Mouse (Mus musculus) right cerebral cortex, postnatal 36 days (tissue): Measurements from ENCODE around the gene Parp16.

Experiments
- DNase-seq, 2 experiments: peaks; one replicate each; pipeline ENCODE4 v3.0.0; 2022; ENCODE audit warnings: low spot score in 2 of 2, mixed read lengths in 1 of 2

Gene Parp16

DNA sequence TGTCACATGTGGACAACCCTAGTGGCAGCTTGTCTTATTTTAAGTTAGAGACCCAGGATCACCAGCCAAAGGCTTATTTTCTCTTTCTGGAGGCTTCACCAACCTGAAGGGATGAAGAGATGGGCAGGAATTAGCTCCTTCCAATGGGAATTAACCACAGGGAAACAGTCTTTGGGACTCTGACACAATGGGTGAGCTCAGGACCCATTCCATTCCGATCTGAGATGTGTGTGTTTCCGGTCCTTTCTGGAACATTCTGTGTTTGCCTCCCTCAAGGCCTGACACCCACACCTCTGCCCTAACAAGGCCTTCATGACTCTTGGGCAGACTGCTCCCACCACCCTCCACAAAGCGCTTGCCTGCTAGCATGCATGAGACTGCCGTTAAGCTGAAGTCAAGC lies at the start of gene Parp16:
Gene Parp16, plus strand, starts transcription at position 301 of the 400 bp plus-strand sequence.
- no peak for DNase-seq

DNA sequence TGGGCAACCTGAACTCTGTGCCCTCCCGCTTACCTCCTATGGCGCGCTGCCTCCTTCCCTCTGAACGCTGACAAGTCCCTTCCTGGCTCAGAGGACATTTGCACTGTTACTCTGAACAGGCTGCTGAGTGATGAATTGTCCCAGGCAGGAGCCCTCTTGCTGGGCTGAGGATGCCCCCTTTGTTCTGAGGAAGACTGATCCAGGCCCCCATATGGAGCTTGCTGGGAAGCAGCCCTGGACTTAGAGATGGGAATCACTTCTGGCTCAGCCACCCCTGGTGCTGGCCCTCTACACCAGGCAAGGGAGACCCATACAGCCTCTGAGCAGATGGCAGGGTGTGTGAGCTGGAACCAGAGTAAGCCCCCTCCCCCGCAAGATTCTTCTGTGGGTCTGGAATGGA lies 49.2 kb upstream of the Parp16 start:
- DNase-seq = no peak

DNA sequence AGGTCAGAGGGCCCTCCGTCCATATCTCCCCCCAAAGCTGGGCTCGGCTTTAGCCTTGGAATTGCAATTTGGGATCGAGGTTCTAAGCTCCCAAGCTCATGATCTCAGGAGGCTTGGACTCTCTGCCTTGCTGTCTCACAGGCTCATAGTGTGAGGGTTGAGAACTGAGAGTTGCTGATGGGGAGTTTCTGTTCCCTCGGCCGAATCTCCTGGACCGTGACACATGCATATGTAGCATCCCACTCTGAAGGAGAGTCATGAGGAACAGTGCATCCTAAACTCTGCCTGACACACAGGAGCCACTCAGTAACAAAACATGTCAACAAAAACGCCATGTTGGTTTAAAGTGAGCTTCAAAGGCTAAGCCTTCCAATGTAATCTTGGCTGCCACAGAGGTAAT lies 46.6 kb upstream of the Parp16 start:
- no peak for DNase-seq

DNA sequence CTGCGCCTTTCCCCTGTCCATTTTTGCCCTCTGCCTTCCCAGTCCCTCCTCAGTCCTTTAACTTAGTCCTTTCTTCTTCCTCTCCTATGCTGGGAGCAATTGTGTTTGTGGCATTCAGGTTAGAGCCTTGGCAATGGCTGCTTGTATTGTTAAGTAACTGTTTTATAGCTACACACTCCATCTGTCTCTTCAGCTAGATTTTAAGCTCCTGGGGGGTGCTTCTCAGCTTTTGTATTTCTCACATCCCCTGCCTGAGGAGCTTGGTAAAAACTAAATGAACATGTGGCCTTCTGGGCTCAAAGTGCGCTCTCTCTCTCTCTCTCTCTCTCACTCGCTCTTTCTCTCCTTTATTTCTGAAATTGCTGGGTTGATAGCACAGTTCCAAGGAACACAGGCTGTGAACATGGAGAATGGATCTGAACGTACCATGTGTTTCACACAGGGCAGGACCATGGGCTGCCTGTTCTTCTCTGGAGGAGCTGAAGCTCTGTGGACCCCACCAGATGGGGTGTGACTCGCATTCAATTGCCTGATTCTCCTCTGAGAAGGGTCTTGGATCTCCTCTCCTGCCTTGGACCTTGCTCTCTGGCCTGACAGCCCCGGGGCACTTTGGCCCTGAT lies 42.3 kb upstream of the Parp16 start:
- DNase-seq = no peak

DNA sequence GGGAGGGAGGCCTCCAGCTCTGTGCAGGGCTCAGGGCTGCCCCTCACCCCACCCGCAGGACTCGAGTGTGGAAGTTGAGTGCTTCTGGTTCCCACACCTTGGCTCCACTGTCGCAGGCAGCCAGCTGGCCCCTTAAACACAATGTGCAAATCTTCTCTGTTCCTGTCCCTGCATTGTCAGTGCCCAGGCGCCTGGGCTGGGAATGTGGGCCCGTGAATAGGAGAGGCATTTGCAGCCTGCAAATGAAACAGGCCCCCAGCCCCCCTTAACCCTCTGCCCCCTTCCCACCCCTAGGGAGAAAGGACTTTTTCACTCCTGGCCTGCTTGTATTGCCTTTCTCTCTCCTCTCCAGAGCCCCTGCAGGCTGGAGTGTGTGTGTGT lies 41.8 kb upstream of the Parp16 start:
- DNase-seq = no peak

DNA sequence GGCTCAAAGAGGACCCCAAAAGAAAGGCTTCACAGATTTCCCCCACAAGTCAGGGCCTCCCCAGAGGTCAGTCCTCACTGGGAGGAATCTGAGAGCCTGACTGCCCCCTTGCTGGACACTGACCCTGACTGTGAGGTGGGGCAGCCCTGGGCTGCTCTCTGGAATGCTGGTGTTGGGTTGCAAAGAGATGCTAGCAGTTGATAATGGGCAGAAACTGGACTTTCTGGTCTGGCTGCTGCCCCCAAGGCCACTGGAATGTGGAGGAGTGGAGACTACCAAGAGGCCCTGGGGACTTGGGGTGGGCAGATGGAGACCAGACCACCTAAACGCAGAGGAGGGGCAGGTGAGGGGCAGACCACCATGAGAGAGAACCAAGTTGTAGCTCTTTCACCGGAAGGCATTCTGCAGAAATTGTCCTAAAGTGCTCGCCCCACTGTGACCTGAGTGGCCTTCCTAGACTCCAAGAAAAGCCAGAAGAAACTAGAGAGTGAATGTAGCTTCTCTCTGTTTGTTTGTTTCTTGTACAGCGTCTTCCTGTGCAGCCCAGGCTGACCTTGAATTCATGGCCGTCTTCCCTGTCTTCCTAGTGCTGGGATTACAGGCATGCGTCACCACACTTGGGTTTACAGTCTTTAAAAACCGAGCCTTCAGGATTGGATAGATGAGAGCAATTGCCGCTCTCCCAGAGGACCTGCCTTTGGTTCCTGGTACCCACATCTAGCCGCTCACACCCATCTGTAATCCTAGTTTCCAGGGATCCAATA lies 40.3 kb upstream of the Parp16 start:
- DNase-seq = no peak

DNA sequence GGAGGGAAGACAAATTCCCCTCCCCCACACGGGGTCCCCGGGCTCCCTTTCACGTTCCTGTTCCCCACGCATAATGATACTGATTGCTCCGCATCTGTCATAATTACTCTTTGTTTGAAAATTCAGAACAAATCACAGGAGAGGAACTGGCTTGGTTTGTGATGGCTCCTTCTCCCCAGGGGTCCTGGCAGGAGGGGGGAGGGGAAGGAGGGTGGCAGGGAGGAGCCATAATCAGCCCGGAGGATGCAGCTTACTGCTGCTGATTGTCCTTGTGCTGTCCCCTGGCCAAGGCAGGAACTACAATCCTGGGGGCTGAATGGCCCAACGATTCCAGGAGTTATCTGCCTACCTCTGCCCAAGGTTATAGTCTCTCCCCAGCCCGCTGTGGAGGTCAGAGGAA lies 38.5 kb upstream of the Parp16 start:
- DNase-seq = no peak

DNA sequence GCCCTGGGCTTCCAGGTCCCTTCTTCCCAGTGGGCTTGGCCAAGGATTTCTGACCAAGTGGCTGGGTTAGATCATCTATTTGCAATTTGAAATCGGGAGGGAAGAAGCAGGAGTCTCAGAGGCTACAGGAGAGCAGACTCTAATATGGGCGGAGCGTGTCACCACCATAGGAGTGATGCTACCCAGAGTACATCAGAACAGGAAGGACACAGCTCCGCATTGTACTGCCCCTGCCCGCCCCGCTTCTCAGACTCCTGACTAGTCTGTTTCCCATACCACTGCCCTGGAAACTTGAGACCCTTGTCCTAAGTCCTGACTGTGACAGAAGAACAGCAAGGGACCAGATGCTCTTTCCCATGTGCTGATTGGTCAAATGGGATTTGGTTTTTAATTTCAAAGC lies 37.5 kb upstream of the Parp16 start:
- no peak for DNase-seq

DNA sequence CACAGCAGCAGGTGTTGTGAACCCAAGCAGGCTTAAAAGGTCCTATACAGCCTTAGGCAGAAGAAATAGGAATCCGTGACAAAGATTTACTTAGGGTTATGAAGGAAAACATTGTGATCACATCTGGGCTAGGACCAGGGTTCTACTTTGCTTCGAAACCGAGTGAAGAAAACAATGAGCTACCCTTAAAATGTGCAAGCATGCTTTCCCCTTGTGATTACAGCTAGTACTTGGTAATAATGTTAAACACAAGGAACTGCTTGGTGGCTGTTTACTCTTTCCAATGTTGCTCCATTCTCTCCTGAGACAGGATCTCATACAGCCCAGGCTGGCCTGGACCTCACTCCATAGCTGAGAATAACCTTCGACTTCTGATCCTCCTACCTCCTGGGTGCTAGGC lies 34.0 kb upstream of the Parp16 start:
- DNase-seq = no peak

DNA sequence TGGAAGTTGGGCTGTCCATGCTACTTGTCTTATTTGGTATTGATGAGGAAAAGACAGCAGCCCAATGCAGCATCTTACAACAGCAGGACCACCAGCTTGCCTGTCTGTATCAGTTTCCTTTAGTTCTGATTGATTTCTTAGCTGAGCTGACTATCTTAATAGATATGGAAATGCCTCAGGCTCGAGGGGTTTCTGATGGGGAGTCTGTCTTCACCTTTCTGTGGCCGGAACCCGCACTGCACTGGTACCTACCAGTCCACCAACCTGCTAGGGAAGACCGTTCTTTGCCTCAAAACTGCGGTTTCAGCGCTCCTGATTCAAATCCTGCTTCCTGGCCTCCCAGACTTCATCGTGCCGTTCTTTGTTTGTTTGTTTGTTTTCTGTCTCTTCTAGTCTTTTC lies 33.3 kb upstream of the Parp16 start:
- DNase-seq = no peak

DNA sequence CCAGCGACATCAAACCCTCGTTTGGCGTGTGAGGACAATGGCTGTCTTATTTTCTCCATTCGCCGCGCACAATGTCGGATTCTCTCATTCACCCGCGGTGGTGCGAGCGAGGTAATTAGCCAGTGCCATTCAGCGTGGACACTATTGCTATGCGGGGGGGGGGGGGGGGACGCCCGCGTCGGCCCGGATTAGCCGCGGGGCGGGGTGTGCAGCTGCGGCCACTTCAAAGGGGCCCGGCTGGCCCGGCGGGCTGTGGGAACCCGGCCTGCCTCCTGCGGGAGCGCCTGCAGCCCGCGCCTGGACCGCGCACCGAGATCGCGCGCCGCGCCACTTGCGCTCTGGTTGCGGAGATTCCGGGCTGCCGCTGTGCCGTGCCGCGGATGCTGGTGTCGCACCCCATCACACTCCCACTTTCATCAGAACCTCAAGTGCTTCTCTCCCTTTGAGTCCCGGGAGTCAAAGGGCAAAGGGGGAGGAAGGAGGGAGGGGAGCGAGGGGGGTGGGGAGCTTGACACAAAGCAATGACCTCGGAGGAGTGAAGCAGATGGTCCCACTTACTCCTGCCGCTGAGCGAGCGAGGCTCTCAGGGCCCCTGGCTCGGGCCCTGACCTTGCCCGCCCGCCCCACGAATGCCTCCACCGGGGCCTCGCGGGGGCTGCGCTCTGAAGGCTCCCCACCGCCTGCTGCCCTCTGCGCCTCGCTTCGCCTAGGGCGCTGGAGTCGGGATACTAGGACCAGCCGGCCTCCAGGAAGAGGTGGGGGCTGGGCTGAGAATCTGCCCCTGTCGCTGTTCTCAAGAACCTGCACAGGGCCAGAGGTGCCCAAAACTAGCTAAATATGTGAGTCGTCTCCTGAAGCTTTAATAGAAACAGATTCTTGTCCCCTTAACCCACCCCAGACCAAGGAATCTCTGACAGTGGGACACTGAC lies 32.2 kb upstream of the Parp16 start:
- no peak for DNase-seq

DNA sequence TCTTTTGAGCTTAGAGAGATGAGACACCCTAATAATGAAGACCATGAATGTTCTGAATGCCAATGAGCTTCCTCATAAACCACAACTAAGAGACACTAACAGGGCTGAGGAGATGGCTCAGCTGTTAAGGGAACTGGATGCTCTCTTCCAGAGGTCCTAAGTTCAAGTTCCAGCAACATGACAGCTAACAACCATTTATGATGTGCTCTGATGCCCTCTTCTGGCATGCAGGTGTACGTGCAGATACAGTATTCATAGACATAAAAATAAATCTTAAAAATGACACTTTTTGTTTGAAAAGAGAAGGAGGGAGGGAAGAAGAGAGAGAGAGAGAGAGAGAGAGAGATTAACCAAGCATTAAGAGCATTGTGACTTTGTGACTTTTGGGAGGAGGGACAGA lies 30.3 kb upstream of the Parp16 start:
- no peak for DNase-seq

DNA sequence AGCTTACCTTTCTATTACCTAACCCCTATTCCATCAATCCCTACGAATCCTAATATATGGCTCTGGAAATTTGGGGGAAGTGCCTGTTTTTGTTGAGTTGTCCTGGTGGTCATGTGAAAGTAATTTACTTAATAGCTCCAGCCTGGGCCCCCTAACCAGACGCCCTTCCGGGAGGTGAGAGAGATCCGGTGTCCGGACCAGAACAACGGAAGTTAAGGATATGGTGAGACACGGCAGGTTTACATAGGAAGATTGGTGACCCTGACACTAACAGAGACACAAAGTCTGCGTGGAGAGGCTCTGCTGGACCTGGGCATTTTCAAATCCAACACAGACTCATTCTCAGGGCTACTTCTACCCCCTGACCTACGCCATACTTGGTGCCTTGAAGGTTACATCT lies 28.8 kb upstream of the Parp16 start:
- DNase-seq = no peak

DNA sequence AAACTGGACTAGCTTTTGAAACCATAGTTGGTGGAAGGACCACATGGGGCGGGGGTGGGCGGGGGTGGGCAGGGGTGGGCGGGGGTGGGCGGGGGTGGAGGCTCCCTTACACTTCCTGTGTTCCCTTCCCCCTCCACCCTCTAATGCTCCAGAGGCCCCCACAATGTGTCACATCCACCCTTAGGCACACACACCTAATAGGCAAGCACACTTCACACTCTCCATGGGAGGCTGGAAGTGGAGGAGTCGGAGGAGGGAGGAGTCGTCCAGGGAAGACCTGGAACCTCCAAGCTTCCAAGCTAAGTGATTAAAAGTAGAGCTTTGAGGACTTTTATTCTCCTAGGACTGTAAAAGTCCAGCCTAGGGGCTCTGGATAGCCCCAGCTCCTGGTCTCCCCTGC lies 26.6 kb upstream of the Parp16 start:
- no peak for DNase-seq

DNA sequence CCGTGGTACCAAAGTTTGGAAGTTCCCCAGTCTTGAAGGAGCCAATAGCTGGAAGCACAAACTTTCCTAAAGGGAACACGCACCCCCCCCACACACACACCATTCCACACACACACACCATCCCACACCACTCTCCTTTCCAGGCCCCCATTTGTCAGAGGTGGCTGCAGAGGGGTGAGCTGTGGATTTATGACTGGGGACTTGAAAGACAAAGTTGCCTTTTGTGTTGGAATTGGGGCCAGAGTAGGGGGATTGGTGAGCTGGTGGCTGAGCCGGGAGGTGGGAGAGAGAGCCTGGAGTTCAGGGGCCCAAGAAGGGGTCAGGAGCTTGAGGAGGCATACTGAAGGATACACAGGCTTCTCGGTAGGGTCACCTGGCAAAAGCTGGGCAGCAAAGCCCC lies 26.2 kb upstream of the Parp16 start:
- DNase-seq = no peak

DNA sequence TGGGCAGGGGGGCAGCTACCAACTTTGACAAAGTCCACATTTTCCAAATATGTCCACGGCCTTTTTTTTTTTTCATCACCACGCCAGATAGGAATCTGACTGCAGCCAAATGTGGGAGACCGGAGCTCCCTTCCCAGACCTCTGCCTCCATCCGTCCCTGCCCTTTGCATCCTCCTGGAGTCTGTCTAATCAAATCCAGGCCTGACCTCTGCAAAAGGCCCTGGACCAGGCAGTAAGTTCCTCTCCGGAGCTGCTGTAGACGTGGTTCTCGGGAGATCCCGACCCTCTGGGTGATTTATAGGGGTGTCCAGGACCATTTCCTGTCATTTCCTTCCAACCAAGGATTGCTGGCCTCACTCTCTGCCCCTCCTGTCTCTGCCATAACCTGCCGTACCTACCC lies 22.5 kb upstream of the Parp16 start:
- DNase-seq = no peak

DNA sequence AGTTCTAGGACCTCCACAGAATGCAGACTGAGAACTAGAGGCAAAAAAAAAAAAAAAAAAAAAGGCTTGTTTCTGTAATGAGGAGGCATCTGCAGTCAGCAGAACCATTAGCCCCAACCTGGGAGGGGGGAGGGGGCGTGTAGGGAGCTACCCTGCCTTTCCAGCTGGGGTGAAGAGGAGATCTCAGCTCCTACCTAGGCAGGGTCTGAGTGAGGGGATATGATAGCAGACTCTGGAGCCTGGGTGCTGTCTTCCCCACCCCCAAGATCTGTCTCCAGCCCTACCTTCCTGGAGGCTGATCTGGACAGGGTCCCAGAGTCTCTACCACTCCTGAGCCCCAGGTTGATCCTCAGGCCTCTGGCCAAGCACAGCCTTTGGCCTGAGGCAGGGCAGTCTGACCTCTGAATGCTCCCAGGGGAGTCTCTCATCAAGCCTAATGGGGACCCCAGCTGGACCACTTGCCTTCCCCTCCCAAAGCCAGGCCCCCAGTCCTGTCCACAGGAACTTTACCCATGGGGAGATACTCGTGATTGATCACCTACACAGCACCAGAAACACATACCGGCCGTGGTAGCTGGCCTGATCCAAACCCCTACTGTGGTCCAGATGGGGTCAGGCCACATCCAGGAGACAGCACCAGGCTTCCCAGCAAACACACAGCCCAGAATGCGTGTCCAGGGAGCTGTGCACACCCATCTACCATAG lies 19.8 kb upstream of the Parp16 start:
- no peak for DNase-seq

DNA sequence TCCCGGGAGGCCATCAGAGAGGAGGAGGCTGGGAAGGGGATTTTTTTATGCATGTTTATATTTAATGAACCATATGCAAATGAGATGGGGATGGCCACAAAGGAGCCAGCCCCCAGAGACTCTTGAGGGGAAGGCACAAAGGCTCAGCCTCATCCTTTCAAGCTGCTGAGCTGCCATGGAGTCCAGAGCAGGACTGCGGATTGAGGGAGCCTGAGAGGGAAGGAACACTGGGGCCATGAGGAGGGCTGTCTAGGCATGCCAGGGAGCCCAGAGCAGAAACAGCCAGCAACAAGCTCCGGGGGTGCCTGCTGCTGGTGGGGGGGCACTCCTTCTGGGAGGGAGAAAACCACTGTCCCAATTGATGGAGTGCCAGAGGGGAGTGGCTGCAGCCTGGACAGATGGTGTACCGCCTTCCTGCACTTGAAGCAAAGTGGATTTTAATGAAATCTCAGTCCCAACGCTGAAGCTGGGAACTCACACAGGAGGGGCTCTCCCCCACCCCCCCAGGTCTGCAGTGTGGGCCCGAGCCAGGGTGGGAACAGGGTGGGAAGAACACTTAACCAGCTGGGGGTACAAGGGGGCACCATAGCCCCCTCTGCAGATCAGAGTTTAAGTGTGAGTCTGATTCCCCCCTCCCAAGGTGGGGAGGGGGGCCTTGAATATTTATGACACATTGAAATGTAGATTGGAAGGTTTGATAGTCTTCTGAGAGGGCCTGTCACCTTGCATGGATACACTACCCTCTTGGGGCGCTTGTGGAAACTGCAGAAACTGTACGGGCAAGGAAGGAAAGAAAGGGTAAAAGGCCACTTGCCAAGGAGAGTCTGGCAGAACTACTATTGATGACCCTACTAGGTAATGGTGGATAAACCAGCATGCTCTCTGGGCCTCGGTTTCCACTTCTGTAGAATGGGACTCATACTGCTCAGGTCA lies 18.9 kb upstream of the Parp16 start:
- DNase-seq = no peak

DNA sequence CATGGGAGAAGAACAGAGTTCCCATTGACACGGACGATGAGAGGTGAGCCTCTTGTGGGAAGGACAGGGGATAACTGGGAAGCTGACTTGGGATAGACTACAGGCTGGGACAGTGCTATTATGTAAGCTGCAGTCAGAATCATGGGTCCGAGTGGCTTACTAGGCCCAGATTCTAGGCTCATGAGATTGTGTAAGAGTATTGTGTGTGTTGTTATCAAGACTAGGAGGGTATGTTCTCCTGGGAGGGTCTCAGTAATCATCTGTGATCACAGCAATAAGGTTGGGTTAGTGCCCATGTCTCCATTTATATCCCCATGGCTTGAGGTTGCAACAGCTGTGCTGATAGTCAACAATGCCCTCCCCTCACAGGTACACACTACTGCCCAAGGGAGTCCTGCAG lies 17.7 kb upstream of the Parp16 start:
- DNase-seq = no peak

DNA sequence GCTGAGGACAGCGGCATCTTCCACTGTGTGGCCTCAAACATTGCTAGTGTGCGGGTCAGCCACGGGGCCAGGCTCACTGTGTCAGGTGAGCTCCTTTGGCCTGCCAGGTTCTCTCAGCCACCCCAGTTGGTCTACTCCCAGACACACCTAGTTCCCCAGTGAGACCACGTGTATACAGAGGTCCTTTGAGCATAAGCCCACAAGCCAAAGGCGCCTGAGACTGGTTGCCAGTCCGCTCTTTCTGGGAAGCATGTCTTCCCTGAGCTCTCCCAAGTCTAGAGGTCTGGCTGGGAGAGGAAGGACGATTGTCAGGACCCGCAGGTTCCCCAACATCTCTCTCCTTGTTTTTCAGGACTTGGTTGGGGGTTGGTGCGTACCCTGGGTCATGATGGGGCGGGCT lies 17.2 kb upstream of the Parp16 start:
- no peak for DNase-seq
